Mouse (Mus musculus) spleen, adult 12 weeks (tissue): ENCODE data around the gene Foxd3.

Experiments used
- DNase-seq: peaks from one replicate; pipeline ENCODE4 v3.0.0; 2022; ENCODE audit warnings: low spot score

Foxd3 gene

GRCm38 (mm10) chr4:99657430-99657820 is 1.3 kb downstream of the Foxd3 start:
- DNase-seq: no peak

- no peak for DNase-seq
Measured at GRCm38 (mm10) chr4:99657831-99658470, 1.9 kb downstream of the Foxd3 start.

DNA sequence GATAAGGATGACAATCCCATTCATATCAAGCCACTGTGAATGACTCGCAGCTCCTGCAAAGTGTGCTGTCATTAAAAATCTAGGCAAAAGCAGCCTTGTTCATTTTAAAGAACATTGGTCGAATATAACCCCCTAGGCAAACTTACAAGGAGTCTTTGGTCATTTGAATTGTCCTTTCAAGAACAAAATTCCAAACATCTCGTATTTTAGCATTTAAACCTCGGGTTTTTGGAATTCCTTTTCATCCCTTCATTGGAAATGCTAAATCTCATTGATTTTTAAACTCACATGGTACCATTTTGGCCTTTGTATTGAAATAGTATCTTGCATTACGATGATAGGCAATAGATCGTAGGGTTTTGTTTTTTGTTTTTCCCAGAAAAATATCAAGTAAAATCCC is 2.8 kb downstream of the Foxd3 start:
- DNase-seq: no peak

GRCm38 (mm10) chr4:99659361-99660072 is 3.4 kb downstream of the Foxd3 start:
- DNase-seq: no peak

DNA sequence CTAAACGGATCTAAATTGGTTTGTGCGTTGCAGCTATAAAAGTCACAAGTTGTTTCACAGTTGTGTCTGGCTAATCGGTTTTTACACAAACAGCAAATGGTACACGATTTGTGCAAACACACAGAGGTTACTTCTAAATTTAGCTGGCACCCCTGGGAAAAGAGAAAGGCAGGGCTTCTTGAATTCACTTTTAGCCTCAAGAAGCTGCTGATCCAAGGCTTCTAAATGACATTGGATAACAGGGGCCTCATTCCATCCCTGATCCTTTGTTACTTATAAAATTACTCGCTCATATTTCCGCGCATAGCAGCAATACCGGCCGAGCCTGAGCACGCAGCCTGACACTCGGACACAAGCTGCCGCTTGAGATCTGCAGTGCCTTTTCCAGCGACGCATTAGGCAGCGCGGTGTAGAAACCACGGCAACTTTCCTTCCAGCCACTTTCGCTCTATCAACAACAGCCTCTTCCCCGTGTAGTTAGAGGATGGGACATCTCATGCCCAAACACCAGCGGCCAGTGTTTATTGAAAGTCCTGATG is 4.0 kb downstream of the Foxd3 start:
- no peak for DNase-seq

DNA sequence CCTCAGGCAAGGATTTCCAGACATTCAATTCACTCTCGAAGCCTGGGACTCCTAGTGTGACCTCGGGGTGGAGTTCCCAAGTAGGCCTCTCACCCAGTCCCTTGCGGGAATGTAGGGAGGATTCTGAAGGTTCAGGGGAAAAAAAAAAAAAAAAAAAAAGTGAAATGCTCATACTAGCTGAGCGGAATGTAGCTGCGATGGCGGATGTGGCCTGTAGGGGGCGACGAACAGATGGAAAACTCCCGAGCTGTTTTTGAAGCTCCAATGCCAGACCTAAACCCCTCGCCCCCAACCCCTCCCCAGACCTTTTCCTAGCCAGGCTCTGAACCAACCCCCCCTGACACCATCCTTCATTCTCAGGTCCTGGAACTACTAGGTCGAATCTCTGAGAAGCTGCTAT is 4.9 kb downstream of the Foxd3 start:
- DNase-seq: no peak

- no peak for DNase-seq
Measured at GRCm38 (mm10) chr4:99661956-99662355, 5.9 kb downstream of the Foxd3 start.

DNA sequence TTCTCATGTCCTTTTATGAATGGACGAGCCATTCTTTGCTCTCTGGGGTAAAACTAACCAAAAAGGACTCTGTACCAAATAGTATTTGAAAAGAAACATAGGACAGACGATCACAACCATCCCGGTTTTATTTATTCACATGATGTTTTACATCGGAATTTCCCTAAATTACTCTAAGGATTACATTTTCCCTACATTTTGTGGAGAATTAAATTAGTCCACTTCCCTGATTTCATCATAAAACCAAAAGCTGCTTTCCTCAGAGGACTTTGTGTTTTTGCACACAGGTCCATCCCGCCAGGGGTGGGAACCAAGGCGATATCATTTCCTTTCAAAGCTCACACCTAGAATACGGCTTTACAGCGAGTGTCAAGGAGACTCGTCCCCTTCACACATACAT is 6.3 kb downstream of the Foxd3 start:
- no peak for DNase-seq

GRCm38 (mm10) chr4:99662841-99663567 is 6.9 kb downstream of the Foxd3 start:
- no peak for DNase-seq

DNA sequence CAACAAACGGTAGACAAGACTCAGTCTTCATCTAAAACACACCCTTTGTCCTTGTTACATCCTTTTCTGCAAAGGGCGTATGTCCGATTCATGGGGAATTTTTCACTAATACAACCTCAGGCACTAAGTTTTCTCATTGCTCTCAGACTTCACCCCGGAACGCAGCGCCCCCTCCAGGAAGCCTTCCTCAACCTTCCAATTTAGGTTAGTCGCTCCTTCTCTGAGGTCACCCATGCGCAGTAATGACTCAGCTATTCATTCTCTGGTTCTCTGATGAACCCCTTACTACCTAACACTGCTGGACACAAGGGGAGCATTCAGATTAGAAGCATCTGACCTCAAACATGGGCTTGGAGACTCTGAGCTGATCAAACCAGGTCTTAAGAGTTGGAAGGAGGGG is 7.6 kb downstream of the Foxd3 start:
- DNase-seq: no peak

- no peak for DNase-seq
Measured at GRCm38 (mm10) chr4:99670203-99670851, 14.2 kb downstream of the Foxd3 start.

- no peak for DNase-seq
Measured at GRCm38 (mm10) chr4:99675191-99675590, 19.1 kb downstream of the Foxd3 start.

DNA sequence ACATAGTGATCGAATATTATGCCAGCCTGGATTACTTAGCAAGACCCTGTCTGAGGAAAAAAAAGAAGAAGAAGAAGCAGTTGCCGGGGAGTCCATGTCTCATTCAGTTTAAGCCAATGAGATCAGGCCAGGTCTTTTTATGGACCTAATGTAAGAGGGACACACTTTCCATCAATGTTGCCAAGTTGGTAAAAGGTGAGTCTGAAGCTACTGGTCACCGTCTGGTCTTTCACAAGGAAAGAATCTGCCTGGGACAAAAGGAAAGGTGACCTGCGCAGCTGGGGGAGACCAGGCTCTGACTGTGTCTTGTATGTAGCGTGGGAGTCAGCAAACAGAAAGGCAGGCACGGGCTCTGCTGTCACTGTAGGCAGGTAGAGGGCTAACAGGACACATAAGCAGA is 27.8 kb downstream of the Foxd3 start:
- no peak for DNase-seq

GRCm38 (mm10) chr4:99686308-99686707 is 30.2 kb downstream of the Foxd3 start:
- DNase-seq: no peak
